Mouse (Mus musculus) heart, adult 2 months (tissue): ENCODE measurements around the gene Xrcc4.

Experiments used
- CTCF ChIP-seq: fragments of 200-600 bp; IDR thresholded peaks from 2 replicates; pipeline ENCODE4 v1.8.1; 2022; ENCODE audit warnings: antibody characterized with exemption, mild to moderate bottlenecking, moderate library complexity
- EP300 ChIP-seq: fragments of 200-500 bp; IDR thresholded peaks from 2 replicates; pipeline ENCODE4 v1.6.1; 2011; ENCODE audit warnings: low read depth, low read length, control low read depth; ENCODE audit not compliant: insufficient read depth
- POLR2A ChIP-seq: fragments of 200-500 bp; IDR thresholded peaks from 2 replicates; pipeline ENCODE4 v1.6.1; 2011; ENCODE audit warnings: mild to moderate bottlenecking, low read depth, low read length, control low read depth; ENCODE audit not compliant: insufficient read depth

DNA sequence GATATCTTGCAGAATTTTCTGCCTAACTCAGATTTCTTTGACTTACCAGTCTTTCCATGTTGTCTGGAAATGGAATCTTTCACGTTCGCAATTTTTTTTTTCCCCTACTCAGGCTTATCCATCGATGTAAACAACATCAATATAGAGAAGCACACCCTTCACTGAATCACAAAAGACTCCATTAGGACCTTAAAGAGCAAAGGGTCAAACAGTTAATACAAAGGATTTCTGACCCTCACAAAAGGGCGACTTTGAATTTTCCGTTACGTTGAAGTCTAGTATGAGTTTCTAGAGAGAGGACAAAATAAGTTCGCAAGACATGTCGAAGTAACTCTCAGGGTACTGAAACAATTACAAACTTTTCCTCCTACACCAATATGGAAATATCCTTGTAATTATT, 346.2 kb downstream of the Xrcc4 start:
- TF ChIP-seq POLR2A (no peak), CTCF (no peak), EP300 (no peak)
